Mouse (Mus musculus) ES-E14 (cell line): ENCODE measurements at regions not wholly inside any gene's neighbourhood (a gene's known extent, or its start where the extent isn't known, plus 50 kb on each side); places are given as distances from the start of the nearest gene placed in this dataset.

Experiments used
- CHD2 ChIP-seq: IDR thresholded peaks from 2 replicates; pipeline ENCODE4 v1.6.1; 2014; ENCODE audit warnings: mild to moderate bottlenecking, low read depth, low read length, inconsistent platforms
- HCFC1 ChIP-seq: IDR thresholded peaks from 2 replicates; pipeline ENCODE4 v1.6.1; 2012; ENCODE audit warnings: low read length, inconsistent platforms, borderline replicate concordance; ENCODE audit not compliant: insufficient read depth
- ZC3H11A ChIP-seq: IDR thresholded peaks from 2 replicates; pipeline ENCODE4 v1.6.1; 2012; ENCODE audit warnings: low read depth, mild to moderate bottlenecking, inconsistent platforms, low read length, borderline replicate concordance

DNA sequence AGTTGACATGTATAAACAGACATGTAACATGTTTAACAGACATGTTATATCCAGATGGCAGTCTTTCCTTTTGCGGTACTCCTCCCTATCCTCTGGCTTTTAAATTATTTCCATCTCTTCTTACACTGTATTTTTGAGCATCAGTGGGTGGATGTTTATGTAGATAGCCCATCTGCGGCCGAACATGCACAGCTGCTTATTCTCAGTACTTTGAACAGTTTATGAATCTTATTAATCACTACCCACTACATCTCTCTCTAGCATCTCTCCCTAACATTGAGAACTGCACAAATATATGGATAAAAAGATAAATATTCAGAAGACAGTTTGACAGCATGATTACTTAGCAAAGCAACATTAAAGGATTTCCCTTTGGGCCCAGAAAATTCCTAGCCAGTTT is 212.8 kb upstream of the Dnajc24 start:
- no peak for TF ChIP-seq CHD2
- no peak for TF ChIP-seq HCFC1
- TF ChIP-seq ZC3H11A: no peak
